Mouse (Mus musculus) inflammation-experienced regulatory T-cells (primary cell): Measurements from ENCODE around the gene Mrgprb2. TPM values are rescaled to one million over a fixed set of nuclear protein-coding genes. Genes with fewer than 3 reads are reported as not detected.

Experiments used
- polyA plus RNA-seq, 2 experiments: library from polyadenylated mRNA; unstranded; fragments of 100-300 nt; shearing (Covaris generic); gene quantifications; one replicate each; pipeline ENCODE4 v1.2.1; 2017

Mrgprb2 gene
- not detected for polyA plus RNA-seq

GRCm38 (mm10) chr7:48557986-48558385, at the start of gene Mrgprb2:
Gene Mrgprb2 (minus strand): TSS chr7:48558086.

Other genes starting within 250 kb of the Mrgprb2 start
- gene Mrgprb8, start 169.6 kb downstream of the Mrgprb2 start, polyA plus RNA-seq = not detected
- gene Mrgprb1, start 101.7 kb downstream of the Mrgprb2 start, polyA plus RNA-seq = under 1 TPM; 0.63 to 0.95 TPM
- gene Mrgprx2, start 58.8 kb downstream of the Mrgprb2 start, polyA plus RNA-seq = under 1 TPM; 0.17 to 0.29 TPM
- gene Mrgprb3, start 85.7 kb upstream of the Mrgprb2 start, polyA plus RNA-seq = not detected
- gene Zdhhc13, start 230.9 kb upstream of the Mrgprb2 start, polyA plus RNA-seq = 10 to 100 TPM; 41.1 to 43.1 TPM